Mouse (Mus musculus): Measurements from ENCODE around the gene Zfp410. TPM values are rescaled to one million over a fixed set of nuclear protein-coding genes. Genes with fewer than 3 reads are reported as not detected.
"Not testable (repeated sequence)": the region's sequence is repeated elsewhere in the genome, so short reads cannot be mapped to it uniquely, and the experiment has no call there.

Zfp410 gene
- polyA plus RNA-seq, 1 experiment from 2014 or later: 126 TPM

- Histone ChIP-seq H3K36me3 (ENCODE audit: control insufficient read depth, insufficient read depth, low read length) (peaks cover 9% of the 10 kb centered on the region; the same call in 1 of the 2 replicates), H3K27ac (ENCODE audit: low read depth, low read length) (no peak overlapping the region), H3K4me3 (ENCODE audit: low read depth, low read length) (no peak overlapping the region), H3K27me3 (ENCODE audit: control insufficient read depth, insufficient read depth, low read length) (no peaks in the 10 kb centered on the region), H3K9ac (ENCODE audit: low read depth, low read length) (no peak overlapping the region), H3K4me2 (replicated peaks; ENCODE audit: low read depth, low read length) (no peak overlapping the region), H3K4me1 (replicated peaks; ENCODE audit: control insufficient read depth, insufficient read depth, low read length) (no peaks in the 10 kb centered on the region), H3K9me3 (ENCODE audit: control insufficient read depth, low read length) (no peaks in the 10 kb centered on the region)
- DNase-seq (ENCODE audit: low spot score) (no peak), ATAC-seq (ENCODE audit: low FRiP score) (no peak)
- WGBS: 86% methylated on average over 4 of the region's 4 CpGs
Observed at GRCm38 (mm10) chr12:84327111-84327512, 10.5 kb downstream of the Zfp410 start.

GRCm38 (mm10) chr12:84336963-84337625 is 20.4 kb downstream of the Zfp410 start:
- Histone ChIP-seq H3K4me3 (ENCODE audit: low read depth, low read length) (no peak overlapping the region), H3K36me3 (ENCODE audit: control insufficient read depth, insufficient read depth, low read length) (peaks cover 6% of the 10 kb centered on the region; the same call in 1 of the 2 replicates), H3K4me1 (replicated peaks; ENCODE audit: control insufficient read depth, insufficient read depth, low read length) (no peaks in the 10 kb centered on the region), H3K9ac (ENCODE audit: low read depth, low read length) (no peak overlapping the region), H3K27ac (ENCODE audit: low read depth, low read length) (no peak overlapping the region), H3K4me2 (replicated peaks; ENCODE audit: low read depth, low read length) (no peak overlapping the region), H3K9me3 (ENCODE audit: control insufficient read depth, low read length) (no peaks in the 10 kb centered on the region), H3K27me3 (ENCODE audit: control insufficient read depth, insufficient read depth, low read length) (no peaks in the 10 kb centered on the region)
- no peak for DNase-seq (ENCODE audit: low spot score)
- no peak for ATAC-seq (ENCODE audit: low FRiP score)
- 93% methylated on average over 11 of the region's 11 CpGs for WGBS

DNA sequence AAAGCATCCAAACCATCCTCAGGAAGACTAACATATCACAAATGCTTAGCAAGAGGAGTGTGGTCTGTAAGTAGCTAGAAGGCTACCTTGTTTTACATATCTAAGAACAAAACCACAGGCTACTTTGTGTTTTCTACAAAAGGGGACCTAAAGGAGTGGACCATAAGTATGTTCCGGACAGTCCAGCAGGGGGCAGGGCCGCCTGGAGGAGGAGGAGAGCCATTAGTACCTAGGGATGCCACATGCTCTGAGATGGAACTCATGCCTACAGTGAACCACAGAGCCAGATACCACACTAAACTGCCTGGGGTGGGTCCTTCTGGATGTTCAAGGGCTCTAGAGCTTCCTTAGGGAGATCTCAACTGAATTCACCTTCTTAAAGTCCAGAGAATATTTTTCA is 30.5 kb downstream of the Zfp410 start:
- 41% methylated on average over 2 of the region's 2 CpGs for WGBS
- no peak for ATAC-seq (ENCODE audit: low FRiP score)
- no peaks in the 10 kb centered on the region for H3K4me1 ChIP-seq (replicated peaks; ENCODE audit: control insufficient read depth, insufficient read depth, low read length)
- H3K9me3 ChIP-seq (ENCODE audit: control insufficient read depth, low read length): no peaks in the 10 kb centered on the region
- no peak overlapping the region for H3K4me2 ChIP-seq (replicated peaks; ENCODE audit: low read depth, low read length)
- no peak overlapping the region for H3K9ac ChIP-seq (ENCODE audit: low read depth, low read length)
- H3K36me3 ChIP-seq (ENCODE audit: control insufficient read depth, insufficient read depth, low read length): peaks cover 2% of the 10 kb centered on the region; the same call in 1 of the 2 replicates
- H3K27me3 ChIP-seq (ENCODE audit: control insufficient read depth, insufficient read depth, low read length): no peaks in the 10 kb centered on the region
- H3K27ac ChIP-seq (ENCODE audit: low read depth, low read length): no peak overlapping the region
- H3K4me3 ChIP-seq (ENCODE audit: low read depth, low read length): no peak overlapping the region
- DNase-seq (ENCODE audit: low spot score): peak; percentile 45

GRCm38 (mm10) chr12:84358699-84359098 is 42.0 kb downstream of the Zfp410 start:
- 86% methylated on average over 2 of the region's 2 CpGs for WGBS

GRCm38 (mm10) chr12:84361555-84362489 is 45.2 kb downstream of the Zfp410 start, which contains the start of the genes Coq6 and Fam161b:
Gene Coq6, plus strand, starts transcription at chr12:84361657.
Gene Fam161b, minus strand, starts transcription at chr12:84361833.
- WGBS: under 1% methylated on average over 51 of the region's 51 CpGs
- no peaks in the 10 kb centered on the region for H3K9me3 ChIP-seq (ENCODE audit: control insufficient read depth, low read length)
- H3K9ac ChIP-seq (ENCODE audit: low read depth, low read length): peak within 1 kb of the TSS; percentile 70
- no peak within 1 kb of the TSS for H3K27ac ChIP-seq (ENCODE audit: low read depth, low read length)
- H3K4me1 ChIP-seq (replicated peaks; ENCODE audit: control insufficient read depth, insufficient read depth, low read length): no peaks in the 10 kb centered on the region
- H3K4me2 ChIP-seq (replicated peaks; ENCODE audit: low read depth, low read length): peak within 1 kb of the TSS; percentile 69
- ATAC-seq (ENCODE audit: low FRiP score) (peak; percentile 99), DNase-seq (ENCODE audit: low spot score) (peak; percentile 93)
- no peaks in the 10 kb centered on the region for H3K27me3 ChIP-seq (ENCODE audit: control insufficient read depth, insufficient read depth, low read length)
- H3K36me3 ChIP-seq (ENCODE audit: control insufficient read depth, insufficient read depth, low read length): no peaks in the 10 kb centered on the region
- H3K4me3 ChIP-seq (ENCODE audit: low read depth, low read length): peak within 1 kb of the TSS; percentile 71

More at GRCm38 (mm10) chr12:84358699-84359098, 42.0 kb downstream of the Zfp410 start:
- DNase-seq (ENCODE audit: low spot score); H3K4me3 ChIP-seq (ENCODE audit: low read depth, low read length); H3K9me3 ChIP-seq (ENCODE audit: control insufficient read depth, low read length); H3K36me3 ChIP-seq (ENCODE audit: control insufficient read depth, insufficient read depth, low read length); H3K4me2 ChIP-seq (replicated peaks; ENCODE audit: low read depth, low read length); ATAC-seq (ENCODE audit: low FRiP score); H3K9ac ChIP-seq (ENCODE audit: low read depth, low read length); H3K27ac ChIP-seq (ENCODE audit: low read depth, low read length); H3K27me3 ChIP-seq (ENCODE audit: control insufficient read depth, insufficient read depth, low read length); H3K4me1 ChIP-seq (replicated peaks; ENCODE audit: control insufficient read depth, insufficient read depth, low read length): not testable (repeated sequence)

- Histone ChIP-seq H3K4me1 (replicated peaks; ENCODE audit: control insufficient read depth, insufficient read depth, low read length) (no peaks in the 10 kb centered on the region), H3K4me3 (ENCODE audit: low read depth, low read length) (peak overlapping the region; percentile 71), H3K27me3 (ENCODE audit: control insufficient read depth, insufficient read depth, low read length) (no peaks in the 10 kb centered on the region), H3K36me3 (ENCODE audit: control insufficient read depth, insufficient read depth, low read length) (no peaks in the 10 kb centered on the region), H3K9ac (ENCODE audit: low read depth, low read length) (no peak overlapping the region), H3K27ac (ENCODE audit: low read depth, low read length) (no peak overlapping the region), H3K9me3 (ENCODE audit: control insufficient read depth, low read length) (no peaks in the 10 kb centered on the region), H3K4me2 (replicated peaks; ENCODE audit: low read depth, low read length) (peak overlapping the region; percentile 69; the same call in 1 of the 2 replicates)
- no peak for ATAC-seq (ENCODE audit: low FRiP score)
- no peak for DNase-seq (ENCODE audit: low spot score)
- 72% methylated on average over 2 of the region's 2 CpGs for WGBS
Observed at GRCm38 (mm10) chr12:84362872-84363271, 46.2 kb downstream of the Zfp410 start.

GRCm38 (mm10) chr12:84364291-84364690 is 47.6 kb downstream of the Zfp410 start:
- Histone ChIP-seq H3K9me3 (ENCODE audit: control insufficient read depth, low read length) (no peaks in the 10 kb centered on the region), H3K27ac (ENCODE audit: low read depth, low read length) (no peak overlapping the region), H3K4me2 (replicated peaks; ENCODE audit: low read depth, low read length) (no peak overlapping the region), H3K36me3 (ENCODE audit: control insufficient read depth, insufficient read depth, low read length) (no peaks in the 10 kb centered on the region), H3K4me3 (ENCODE audit: low read depth, low read length) (no peak overlapping the region), H3K4me1 (replicated peaks; ENCODE audit: control insufficient read depth, insufficient read depth, low read length) (no peaks in the 10 kb centered on the region), H3K27me3 (ENCODE audit: control insufficient read depth, insufficient read depth, low read length) (no peaks in the 10 kb centered on the region), H3K9ac (ENCODE audit: low read depth, low read length) (no peak overlapping the region)
- DNase-seq (ENCODE audit: low spot score) (no peak), ATAC-seq (ENCODE audit: low FRiP score) (no peak)
- 84% methylated on average over 9 of the region's 9 CpGs for WGBS

DNA sequence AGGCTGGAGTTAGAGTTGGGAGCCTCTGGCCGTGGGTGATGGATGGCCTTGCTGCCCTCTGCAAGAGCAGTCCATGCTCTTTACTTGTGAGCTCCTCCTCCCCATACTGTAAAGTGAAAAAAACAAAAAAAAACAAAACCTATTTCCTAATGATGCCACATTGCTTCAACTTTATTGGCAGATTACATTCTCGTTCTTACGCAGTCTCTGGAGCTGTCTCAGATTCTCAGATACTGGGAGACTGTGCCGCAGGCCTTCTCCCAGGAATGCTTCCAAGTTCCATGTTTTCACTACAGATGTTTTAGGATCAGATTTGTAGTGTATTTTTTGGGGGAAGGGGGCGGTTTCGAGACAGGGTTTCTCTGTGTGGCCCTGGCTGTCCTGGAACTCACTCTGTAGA is 48.5 kb downstream of the Zfp410 start:
- no peak overlapping the region for H3K9ac ChIP-seq (ENCODE audit: low read depth, low read length)
- no peak overlapping the region for H3K4me2 ChIP-seq (replicated peaks; ENCODE audit: low read depth, low read length)
- H3K4me1 ChIP-seq (replicated peaks; ENCODE audit: control insufficient read depth, insufficient read depth, low read length): no peaks in the 10 kb centered on the region
- no peak overlapping the region for H3K4me3 ChIP-seq (ENCODE audit: low read depth, low read length)
- WGBS: 98% methylated on average over 6 of the region's 6 CpGs
- ATAC-seq (ENCODE audit: low FRiP score) (no peak), DNase-seq (ENCODE audit: low spot score) (no peak)
- no peaks in the 10 kb centered on the region for H3K27me3 ChIP-seq (ENCODE audit: control insufficient read depth, insufficient read depth, low read length)
- no peaks in the 10 kb centered on the region for H3K36me3 ChIP-seq (ENCODE audit: control insufficient read depth, insufficient read depth, low read length)
- H3K27ac ChIP-seq (ENCODE audit: low read depth, low read length): no peak overlapping the region
- H3K9me3 ChIP-seq (ENCODE audit: control insufficient read depth, low read length): no peaks in the 10 kb centered on the region
